Mouse (Mus musculus) midbrain, embryonic 11.5 days (tissue): ENCODE results near the gene Sult1e1. TPM values are rescaled to one million over a fixed set of nuclear protein-coding genes. Genes with fewer than 3 reads are reported as not detected.

Source experiments
- ATAC-seq: fragments of 200-750 bp; cut with Nextera tagmentation; 2 replicates; pipeline ENCODE4 v1.8.0; 2017; ENCODE audit warnings: moderate TSS enrichment, moderate library complexity; ENCODE audit not compliant: low FRiP score
- DNase-seq: peaks from one replicate; pipeline ENCODE4 v3.0.0; 2015; ENCODE audit warnings: low spot score; ENCODE audit errors: missing footprints
- H3K27ac ChIP-seq: fragments of 300-500 bp; sonication (generic); 2 replicates; pipeline ENCODE4 v1.5.1; 2014; ENCODE audit warnings: low read depth, low read length
- H3K27me3 ChIP-seq: fragments of 300-500 bp; sonication (generic); 2 replicates; pipeline ENCODE4 v1.6.1; 2014; ENCODE audit warnings: mild to moderate bottlenecking, low read length, moderate library complexity, mixed read lengths; ENCODE audit not compliant: control insufficient read depth, insufficient read depth
- H3K36me3 ChIP-seq: fragments of 300-500 bp; sonication (generic); 2 replicates; pipeline ENCODE4 v1.6.1; 2014; ENCODE audit warnings: mild to moderate bottlenecking, low read length, moderate library complexity, mixed read lengths; ENCODE audit not compliant: control insufficient read depth, insufficient read depth
- H3K4me1 ChIP-seq: fragments of 300-500 bp; sonication (generic); 2 replicates; pipeline ENCODE4 v1.6.1; 2014; ENCODE audit warnings: low read length; ENCODE audit not compliant: control insufficient read depth, insufficient read depth
- H3K4me2 ChIP-seq: fragments of 300-500 bp; sonication (generic); 2 replicates; pipeline ENCODE4 v1.6.1; 2014; ENCODE audit warnings: mild to moderate bottlenecking, moderate library complexity
- H3K4me3 ChIP-seq: fragments of 300-500 bp; sonication (generic); 2 replicates; pipeline ENCODE4 v1.5.1; 2014; ENCODE audit warnings: low read depth, low read length
- H3K9ac ChIP-seq: fragments of 300-500 bp; sonication (generic); 2 replicates; pipeline ENCODE4 v1.6.1; 2014; ENCODE audit warnings: low read length
- H3K9me3 ChIP-seq: fragments of 300-500 bp; sonication (generic); 2 replicates; pipeline ENCODE4 v1.6.1; 2016; ENCODE audit warnings: low read length; ENCODE audit not compliant: control insufficient read depth
- WGBS: fragments of 180-500 bp; shearing (Covaris S2); extraction: QIAGEN DNeasy Blood & Tissue Kit; methylation state at CpG from one replicate; pipeline ENCODE4 v1.1.7; 2014; 5-methylcytosine and 5-hydroxymethylcytosine counted together
- microRNA-seq: library from miRNA; unstranded; fragments of <30 nt; microRNA quantifications from one replicate; pipeline ENCODE4, GENCODE M21; 2017
- polyA plus RNA-seq: library from polyadenylated mRNA; unstranded; fragments of >200 nt; fragmentation: Nextera tagmentation; extraction: Ambion mirVana; gene quantifications from 2 replicates; pipeline ENCODE4 v1.2.1, GENCODE M21; 2014

Sult1e1 gene
- polyA plus RNA-seq, 1 experiment from 2014 or later: not detected

- no peak for DNase-seq
- WGBS: 84% methylated on average over 2 of the region's 2 CpGs
Observed at GRCm38 (mm10) chr5:87532288-87532687, 59.1 kb downstream of the Sult1e1 start.

More at GRCm38 (mm10) chr5:87532288-87532687, 59.1 kb downstream of the Sult1e1 start:
- no peak overlapping the region for H3K27ac ChIP-seq
- ATAC-seq: no peak
- H3K4me1 ChIP-seq: no peaks in the 10 kb centered on the region
- H3K36me3 ChIP-seq: no peaks in the 10 kb centered on the region
- no peak overlapping the region for H3K9ac ChIP-seq
- no peaks in the 10 kb centered on the region for H3K27me3 ChIP-seq
- no peak overlapping the region for H3K4me2 ChIP-seq
- no peak overlapping the region for H3K4me3 ChIP-seq
- no peaks in the 10 kb centered on the region for H3K9me3 ChIP-seq

Small RNA genes within 50 kb of the gene (microRNA-seq; reads per million reads assigned to microRNA genes)
- 0.57 reads per million for gene Mir3969

Other genes with a start within 250 kb of the Sult1e1 start
- gene Ugt2b38, start 167.4 kb downstream of the Sult1e1 start, polyA plus RNA-seq: not detected in 2 replicates
- gene Ugt2a2, start 109.3 kb downstream of the Sult1e1 start, polyA plus RNA-seq: not detected in 2 replicates
- not detected in 2 replicates for gene Gm43638, start 104.8 kb downstream of the Sult1e1 start, polyA plus RNA-seq
- gene Ugt2a1, start 100.7 kb downstream of the Sult1e1 start, polyA plus RNA-seq: not detected in 2 replicates
- gene Sult1b1, start 53.4 kb downstream of the Sult1e1 start, polyA plus RNA-seq: not detected in 2 replicates
- not detected in 2 replicates for gene Sult1d1, start 22.6 kb downstream of the Sult1e1 start, polyA plus RNA-seq
- gene Csn1s1, start 74.6 kb upstream of the Sult1e1 start, polyA plus RNA-seq: not detected in 2 replicates
- gene Csn2, start 108.0 kb upstream of the Sult1e1 start, polyA plus RNA-seq: not detected in 2 replicates
- not detected in 2 replicates for gene Csn1s2a, start 183.0 kb upstream of the Sult1e1 start, polyA plus RNA-seq
- not detected in 2 replicates for gene Csn1s2b, start 216.5 kb upstream of the Sult1e1 start, polyA plus RNA-seq
- not detected in 2 replicates for gene Prr27, start 234.1 kb upstream of the Sult1e1 start, polyA plus RNA-seq